In genomic region chr1:83747412-83747811, GRCm38 (mm10) we compare ENCODE assay signal across 24 mouse cellular contexts.
A peak's percentile ranks its signal among the peaks of the same experiment; 100 is the strongest.
DNase-seq lines count a peak whose midpoint lies in the region; ATAC-seq and TF ChIP-seq lines count a peak whose summit lies in the region.
"Had no signal": no experiment of that assay in that cellular context is flagged by ENCODE, and none has a peak within 500 bp of the region (broad histone marks: within the 10 kb centered on the region; RNA-seq: fewer than 3 reads in every experiment).

No protein-coding gene starts in this region.

- TF ChIP-seq POLR2A in liver, adult 2 months (IDR thresholded peaks at IDR 0.05; ENCODE audit: extremely low read depth, insufficient read depth, low read length) = no peak
- TF ChIP-seq POLR2A in thymus, adult 2 months (IDR thresholded peaks at IDR 0.05; ENCODE audit: control insufficient read depth, extremely low read depth, insufficient read depth, low read length, poor library complexity) = no peak

- peaks cover 11% of the 10 kb centered on the region for H3K4me1 ChIP-seq in forebrain, embryonic 12.5 days
- H3K4me1 ChIP-seq in forebrain, embryonic 13.5 days = peaks cover 8% of the 10 kb centered on the region
- H3K4me1 ChIP-seq in hindbrain, embryonic 13.5 days (replicated peaks) = peaks cover 26% of the 10 kb centered on the region
- no peaks in the 10 kb centered on the region for H3K4me1 ChIP-seq in hindbrain, postnatal 0 days (ENCODE audit: insufficient read depth, low read length)
- no peaks in the 10 kb centered on the region for H3K4me1 ChIP-seq in liver, adult 2 months (ENCODE audit: control insufficient read depth, insufficient read depth, low read length)
- H3K4me1 ChIP-seq in liver, embryonic 12.5 days = no peaks in the 10 kb centered on the region
- H3K4me1 ChIP-seq in intestine, postnatal 0 days (replicated peaks; ENCODE audit: control insufficient read depth, insufficient read depth, low read length) = 0 out of 2 replicates have a peak, but pooled peaks cover 3% of the 10 kb centered on the region
- H3K4me1 ChIP-seq in thymus, adult 2 months (replicated peaks; ENCODE audit: control insufficient read depth, insufficient read depth, low read length) = no peaks in the 10 kb centered on the region
- H3K4me1 ChIP-seq: forebrain, embryonic 10.5 days; heart, embryonic 12.5 days; limb, embryonic 13.5 days; lung, embryonic 15.5 days; megakaryocyte, embryonic 14.5 days had no signal

- no peak overlapping the region for H3K9ac ChIP-seq in forebrain, embryonic 12.5 days
- no peak overlapping the region for H3K9ac ChIP-seq in forebrain, embryonic 13.5 days
- H3K9ac ChIP-seq in hindbrain, embryonic 13.5 days = no peak overlapping the region
- no peak overlapping the region for H3K9ac ChIP-seq in hindbrain, postnatal 0 days (replicated peaks; ENCODE audit: low read length)
- no peak overlapping the region for H3K9ac ChIP-seq in liver, adult 2 months (ENCODE audit: low read depth, low read length)
- H3K9ac ChIP-seq in liver, embryonic 12.5 days = no peak overlapping the region
- H3K9ac ChIP-seq in intestine, postnatal 0 days (ENCODE audit: low read depth, low read length) = no peak overlapping the region
- H3K9ac ChIP-seq: heart, embryonic 12.5 days; hindbrain, embryonic 15.5 days; limb, embryonic 13.5 days; liver, embryonic 14.5 days; lung, embryonic 15.5 days; midbrain, embryonic 15.5 days had no signal

- H3K27ac ChIP-seq in forebrain, embryonic 12.5 days = peak overlapping the region; percentile 59
- no peak overlapping the region for H3K27ac ChIP-seq in forebrain, embryonic 13.5 days
- H3K27ac ChIP-seq in hindbrain, embryonic 13.5 days = peak overlapping the region; percentile 73
- no peak overlapping the region for H3K27ac ChIP-seq in hindbrain, postnatal 0 days
- H3K27ac ChIP-seq in liver, adult 2 months (replicated peaks; ENCODE audit: insufficient read depth, low read depth, low read length) = no peak overlapping the region
- no peak overlapping the region for H3K27ac ChIP-seq in liver, embryonic 12.5 days
- no peak overlapping the region for H3K27ac ChIP-seq in intestine, postnatal 0 days (ENCODE audit: low read depth, low read length)
- H3K27ac ChIP-seq in thymus, adult 2 months (ENCODE audit: control insufficient read depth, insufficient read depth, low read length) = no peak overlapping the region
- H3K27ac ChIP-seq: forebrain, embryonic 10.5 days; limb, embryonic 13.5 days; liver, embryonic 14.5 days; lung, embryonic 15.5 days; midbrain, embryonic 15.5 days; stomach, postnatal 0 days had no signal

- no peak for TF ChIP-seq CTCF in hindbrain, postnatal 0 days (IDR thresholded peaks at IDR 0.05; ENCODE audit: low read depth)
- no peak for TF ChIP-seq CTCF in liver, adult 2 months (IDR thresholded peaks at IDR 0.05; ENCODE audit: low read depth, low read length)
- TF ChIP-seq CTCF in intestine, postnatal 0 days (IDR thresholded peaks at IDR 0.05; ENCODE audit: low read depth) = no peak
- no peak for TF ChIP-seq CTCF in thymus, adult 2 months (IDR thresholded peaks at IDR 0.05; ENCODE audit: borderline replicate concordance, control insufficient read depth, extremely low read depth, insufficient read depth, low read length, poor library complexity)

- H3K4me2 ChIP-seq in forebrain, embryonic 12.5 days = no peak overlapping the region
- H3K4me2 ChIP-seq in forebrain, embryonic 13.5 days = no peak overlapping the region
- no peak overlapping the region for H3K4me2 ChIP-seq in hindbrain, embryonic 13.5 days
- H3K4me2 ChIP-seq in hindbrain, postnatal 0 days (ENCODE audit: low read depth, low read length) = no peak overlapping the region
- no peak overlapping the region for H3K4me2 ChIP-seq in liver, embryonic 12.5 days
- H3K4me2 ChIP-seq in intestine, postnatal 0 days (replicated peaks; ENCODE audit: low read depth) = peak overlapping the region; percentile 44; the same call in 1 of the 2 replicates
- H3K4me2 ChIP-seq: heart, embryonic 12.5 days; hindbrain, embryonic 15.5 days; limb, embryonic 13.5 days; lung, embryonic 15.5 days; midbrain, embryonic 15.5 days had no signal

- no peak for DNase-seq in hindbrain, postnatal 0 days (ENCODE audit: low spot score)
- DNase-seq in liver, adult 2 months (ENCODE audit: extremely low read depth, low read depth, low spot score) = peak; percentile 32
- no peak for DNase-seq in thymus, adult 2 months
- DNase-seq: adrenal gland, adult 8-10 months; cerebellum, adult 18-20 months; cerebellum, postnatal 14 days; heart, postnatal 10 days; layer of hippocampus, adult 9-11 months; lung, postnatal 36 days had no signal

- H3K27me3 ChIP-seq in forebrain, embryonic 12.5 days = no peaks in the 10 kb centered on the region
- no peaks in the 10 kb centered on the region for H3K27me3 ChIP-seq in forebrain, embryonic 13.5 days
- no peaks in the 10 kb centered on the region for H3K27me3 ChIP-seq in hindbrain, embryonic 13.5 days
- no peaks in the 10 kb centered on the region for H3K27me3 ChIP-seq in hindbrain, postnatal 0 days (ENCODE audit: insufficient read depth, low read length)
- no peaks in the 10 kb centered on the region for H3K27me3 ChIP-seq in liver, adult 2 months (ENCODE audit: control insufficient read depth, insufficient read depth, low read length)
- no peaks in the 10 kb centered on the region for H3K27me3 ChIP-seq in liver, embryonic 12.5 days (replicated peaks)
- H3K27me3 ChIP-seq in intestine, postnatal 0 days (replicated peaks; ENCODE audit: control insufficient read depth, insufficient read depth, low read length) = no peaks in the 10 kb centered on the region
- no peaks in the 10 kb centered on the region for H3K27me3 ChIP-seq in thymus, adult 2 months (ENCODE audit: control insufficient read depth, insufficient read depth, low read length)
- H3K27me3 ChIP-seq: heart, embryonic 12.5 days; hindbrain, embryonic 15.5 days; limb, embryonic 13.5 days; lung, embryonic 15.5 days; megakaryocyte, embryonic 14.5 days; midbrain, embryonic 15.5 days had no signal

- no peak overlapping the region for H3K4me3 ChIP-seq in forebrain, embryonic 12.5 days (replicated peaks)
- no peak overlapping the region for H3K4me3 ChIP-seq in forebrain, embryonic 13.5 days
- no peak overlapping the region for H3K4me3 ChIP-seq in hindbrain, embryonic 13.5 days
- no peak overlapping the region for H3K4me3 ChIP-seq in hindbrain, postnatal 0 days (ENCODE audit: low read length)
- H3K4me3 ChIP-seq in liver, adult 2 months (ENCODE audit: insufficient read depth, low read depth, low read length) = no peak overlapping the region
- no peak overlapping the region for H3K4me3 ChIP-seq in liver, embryonic 12.5 days
- no peak overlapping the region for H3K4me3 ChIP-seq in intestine, postnatal 0 days (ENCODE audit: low read depth, low read length)
- H3K4me3 ChIP-seq in thymus, adult 2 months (ENCODE audit: control insufficient read depth, insufficient read depth, low read length) = no peak overlapping the region
- H3K4me3 ChIP-seq: forebrain, embryonic 10.5 days; heart, embryonic 12.5 days; hindbrain, embryonic 15.5 days; limb, embryonic 13.5 days; lung, embryonic 15.5 days; megakaryocyte, embryonic 14.5 days; midbrain, embryonic 15.5 days had no signal

- ATAC-seq in forebrain, embryonic 12.5 days (ENCODE audit: low FRiP score) = no peak
- no peak for ATAC-seq in forebrain, embryonic 13.5 days
- no peak for ATAC-seq in hindbrain, embryonic 13.5 days (ENCODE audit: low FRiP score)
- ATAC-seq in hindbrain, postnatal 0 days = no peak
- no peak for ATAC-seq in liver, embryonic 12.5 days
- peak; percentile 54 for ATAC-seq in intestine, postnatal 0 days
- ATAC-seq: activated CD4-positive, CD25-positive, alpha-beta regulatory T cell, adult 4 months; midbrain, embryonic 15.5 days had no signal

- H3K9me3 ChIP-seq in forebrain, embryonic 12.5 days = no peaks in the 10 kb centered on the region
- H3K9me3 ChIP-seq in forebrain, embryonic 13.5 days (replicated peaks) = no peaks in the 10 kb centered on the region
- no peaks in the 10 kb centered on the region for H3K9me3 ChIP-seq in hindbrain, embryonic 13.5 days
- H3K9me3 ChIP-seq in hindbrain, postnatal 0 days (ENCODE audit: low read length) = no peaks in the 10 kb centered on the region
- H3K9me3 ChIP-seq in liver, embryonic 12.5 days (replicated peaks) = no peaks in the 10 kb centered on the region
- H3K9me3 ChIP-seq in intestine, postnatal 0 days (ENCODE audit: control insufficient read depth) = no peaks in the 10 kb centered on the region
- H3K9me3 ChIP-seq: forebrain, embryonic 10.5 days; heart, embryonic 12.5 days; hindbrain, embryonic 15.5 days; limb, embryonic 13.5 days; lung, embryonic 15.5 days; midbrain, embryonic 15.5 days had no signal

- no peaks in the 10 kb centered on the region for H3K79me2 ChIP-seq in liver, adult 2 months (ENCODE audit: control insufficient read depth, insufficient read depth, low read length)

- H3K36me3 ChIP-seq in forebrain, embryonic 12.5 days (replicated peaks) = no peaks in the 10 kb centered on the region
- no peaks in the 10 kb centered on the region for H3K36me3 ChIP-seq in forebrain, embryonic 13.5 days (ENCODE audit: poor library complexity, severe bottlenecking)
- H3K36me3 ChIP-seq in hindbrain, embryonic 13.5 days = no peaks in the 10 kb centered on the region
- no peaks in the 10 kb centered on the region for H3K36me3 ChIP-seq in hindbrain, postnatal 0 days (ENCODE audit: insufficient read depth, low read length)
- H3K36me3 ChIP-seq in liver, adult 2 months (ENCODE audit: control insufficient read depth, insufficient read depth, low read length) = no peaks in the 10 kb centered on the region
- H3K36me3 ChIP-seq in liver, embryonic 12.5 days = no peaks in the 10 kb centered on the region
- no peaks in the 10 kb centered on the region for H3K36me3 ChIP-seq in intestine, postnatal 0 days (ENCODE audit: control insufficient read depth, insufficient read depth)
- H3K36me3 ChIP-seq in thymus, adult 2 months (ENCODE audit: control insufficient read depth, insufficient read depth, low read length) = no peaks in the 10 kb centered on the region
- H3K36me3 ChIP-seq: forebrain, embryonic 10.5 days; heart, embryonic 12.5 days; hindbrain, embryonic 15.5 days; limb, embryonic 13.5 days; lung, embryonic 15.5 days; midbrain, embryonic 15.5 days had no signal

- 93% methylated on average over 3 of the region's 3 CpGs for WGBS in forebrain, embryonic 12.5 days
- 98% methylated on average over 3 of the region's 3 CpGs for WGBS in forebrain, embryonic 13.5 days
- WGBS in hindbrain, embryonic 13.5 days = 94% methylated on average over 3 of the region's 3 CpGs
- WGBS in hindbrain, postnatal 0 days = 85% methylated on average over 3 of the region's 3 CpGs
- 61% methylated on average over 3 of the region's 3 CpGs for WGBS in liver, adult 2 months
- WGBS in liver, embryonic 12.5 days (ENCODE audit: insufficient replicate concordance) = 61% methylated on average over 3 of the region's 3 CpGs
- WGBS in intestine, postnatal 0 days = 45% methylated on average over 3 of the region's 3 CpGs
- WGBS in thymus, adult 2 months = 59% methylated on average over 3 of the region's 3 CpGs

Comparison
In these comparisons a context has a peak if more than half of its experiments do, and no peak if none do; other contexts are left out.
1. H3K27ac ChIP-seq: peak in forebrain, embryonic 12.5 days (single experiment) and hindbrain, embryonic 13.5 days (single experiment); none in forebrain, embryonic 13.5 days (single experiment), hindbrain, postnatal 0 days (single experiment), liver, adult 2 months (single experiment), liver, embryonic 12.5 days (single experiment), intestine, postnatal 0 days (single experiment) and thymus, adult 2 months (single experiment).